Mouse (Mus musculus) CH12.LX (cell line): ENCODE measurements around the gene Rasgef1c. TPM values are rescaled to one million over a fixed set of nuclear protein-coding genes. Genes with fewer than 3 reads are reported as not detected.

Source experiments
- DNase-seq: peaks from one replicate; pipeline ENCODE4 v3.0.0-alpha.2; 2013; ENCODE audit errors: extremely low read depth
- H3K27ac ChIP-seq: 2 replicates; pipeline ENCODE4 v1.5.1; 2012; ENCODE audit warnings: low read depth, mild to moderate bottlenecking, control low read depth, moderate library complexity; ENCODE audit not compliant: insufficient read depth
- H3K27me3 ChIP-seq: replicated peaks from 2 replicates; pipeline ENCODE3; 2012; ENCODE audit warnings: inconsistent platforms
- H3K36me3 ChIP-seq, 2 experiments: replicated peaks in 1 of 2; 2 replicates each; pipeline versions ENCODE3 to v1.6.1; 2012; ENCODE audit warnings: inconsistent platforms in 1 of 2, low read length in 1 of 2, mild to moderate bottlenecking in 1 of 2, mixed read lengths in 1 of 2, moderate library complexity in 1 of 2; ENCODE audit not compliant: control insufficient read depth in 1 of 2, insufficient read depth in 1 of 2
- H3K4me1 ChIP-seq, 2 experiments: 2 replicates each; pipeline ENCODE4 v1.6.1; 2012; ENCODE audit warnings: inconsistent platforms in 1 of 2, moderate library complexity in 1 of 2; ENCODE audit not compliant: insufficient read depth in 2 of 2, control insufficient read depth in 1 of 2
- H3K4me2 ChIP-seq: 2 replicates; pipeline ENCODE4 v1.6.1; 2012; ENCODE audit warnings: low read depth, mild to moderate bottlenecking, control low read depth; ENCODE audit not compliant: poor library complexity, insufficient read depth, severe bottlenecking
- H3K4me3 ChIP-seq, 3 experiments: fragments of 150-350 bp in 1 of 3; sonication (generic) in 1 of 3; replicated peaks in 1 of 3; 2 replicates each; pipeline versions ENCODE3 to v1.5.1; 2011 to 2012; ENCODE audit warnings: low read depth in 2 of 3, low read length in 2 of 3, mild to moderate bottlenecking in 2 of 3, moderate library complexity in 2 of 3, control low read depth in 1 of 3, improper control_type of control experiment in 1 of 3, inconsistent platforms in 1 of 3, mixed read lengths in 1 of 3; ENCODE audit not compliant: poor library complexity in 1 of 3
- H3K79me2 ChIP-seq: replicated peaks from 2 replicates; pipeline ENCODE4 v1.6.1; 2012; ENCODE audit warnings: mild to moderate bottlenecking, moderate library complexity; ENCODE audit not compliant: control insufficient read depth, poor library complexity, insufficient read depth, severe bottlenecking; ENCODE audit errors: extremely low read depth
- H3K9ac ChIP-seq: 2 replicates; pipeline ENCODE4 v1.6.1; 2012; ENCODE audit warnings: low read depth, mild to moderate bottlenecking, control low read depth, moderate library complexity; ENCODE audit not compliant: insufficient read depth
- H3K9me3 ChIP-seq: replicated peaks from 2 replicates; pipeline ENCODE3; 2012; ENCODE audit warnings: low read length, inconsistent platforms, mixed read lengths
- BHLHE40 ChIP-seq: IDR thresholded peaks from 2 replicates; pipeline ENCODE4 v1.6.1; 2011; ENCODE audit warnings: mild to moderate bottlenecking, low read depth, low read length, improper control_type of control experiment
- CHD1 ChIP-seq: IDR thresholded peaks from 2 replicates; pipeline ENCODE4 v1.6.1; 2012; ENCODE audit warnings: low read depth, low read length, improper control_type of control experiment, inconsistent platforms
- CHD2 ChIP-seq: IDR thresholded peaks from 2 replicates; pipeline ENCODE4 v1.6.1; 2011; ENCODE audit warnings: low read length, improper control_type of control experiment
- CTCF ChIP-seq, 2 experiments: IDR thresholded peaks in 1 of 2; conservative IDR thresholded peaks in 1 of 2; 2 replicates each; pipeline ENCODE4 v1.5.1; 2011 to 2012; ENCODE audit warnings: low read depth in 2 of 2, low read length in 2 of 2, improper control_type of control experiment in 1 of 2, inconsistent platforms in 1 of 2, mild to moderate bottlenecking in 1 of 2, moderate library complexity in 1 of 2
- E2F4 ChIP-seq: IDR thresholded peaks from 2 replicates; pipeline ENCODE4 v1.6.1; 2011; ENCODE audit warnings: low read depth, low read length, improper control_type of control experiment; ENCODE audit not compliant: insufficient replicate concordance
- ELF1 ChIP-seq: IDR thresholded peaks from 2 replicates; pipeline ENCODE4 v1.6.1; 2014; ENCODE audit warnings: low read depth, mild to moderate bottlenecking, inconsistent platforms, low read length, improper control_type of control experiment
- ETS1 ChIP-seq: conservative IDR thresholded peaks from 2 replicates; pipeline ENCODE4 v1.6.1; 2012; ENCODE audit warnings: low read depth, mild to moderate bottlenecking, inconsistent platforms, low read length, improper control_type of control experiment, moderate library complexity
- GABPA ChIP-seq: IDR thresholded peaks from 2 replicates; pipeline ENCODE4 v1.6.1; 2012; ENCODE audit warnings: low read depth, low read length, improper control_type of control experiment, inconsistent platforms; ENCODE audit not compliant: insufficient replicate concordance
- HCFC1 ChIP-seq: IDR thresholded peaks from 2 replicates; pipeline ENCODE4 v1.6.1; 2012; ENCODE audit warnings: low read depth, mild to moderate bottlenecking, inconsistent platforms, low read length, improper control_type of control experiment
- IRF4 ChIP-seq: IDR thresholded peaks from 2 replicates; pipeline ENCODE4 v1.6.1; 2014; ENCODE audit warnings: low read depth, mild to moderate bottlenecking, inconsistent platforms, low read length, improper control_type of control experiment
- JUN ChIP-seq: IDR thresholded peaks from 2 replicates; pipeline ENCODE4 v1.6.1; 2011; ENCODE audit warnings: low read depth, mild to moderate bottlenecking, low read length, improper control_type of control experiment, moderate library complexity; ENCODE audit not compliant: insufficient read depth
- KAT2A ChIP-seq: IDR thresholded peaks from 2 replicates; pipeline ENCODE4 v1.6.1; 2012; ENCODE audit warnings: low read length, improper control_type of control experiment, inconsistent platforms; ENCODE audit not compliant: insufficient replicate concordance
- MAFK ChIP-seq: IDR thresholded peaks from 2 replicates; pipeline ENCODE4 v1.6.1; 2011; ENCODE audit warnings: low read length, improper control_type of control experiment; ENCODE audit not compliant: insufficient replicate concordance
- MAX ChIP-seq: IDR thresholded peaks from 2 replicates; pipeline ENCODE4 v1.6.1; 2011; ENCODE audit warnings: low read length, improper control_type of control experiment
- MAZ ChIP-seq: IDR thresholded peaks from 2 replicates; pipeline ENCODE4 v1.6.1; 2012; ENCODE audit warnings: low read depth, mild to moderate bottlenecking, inconsistent platforms, low read length, improper control_type of control experiment, moderate library complexity
- NELFE ChIP-seq: IDR thresholded peaks from 2 replicates; pipeline ENCODE4 v1.6.1; 2011; ENCODE audit warnings: low read depth, low read length, improper control_type of control experiment
- NRF1 ChIP-seq: IDR thresholded peaks from 2 replicates; pipeline ENCODE4 v1.6.1; 2014; ENCODE audit warnings: low read depth, mild to moderate bottlenecking, inconsistent platforms, low read length, improper control_type of control experiment, moderate library complexity
- POLR2AphosphoS2 ChIP-seq: IDR thresholded peaks from 2 replicates; pipeline ENCODE4 v1.6.1; 2011; ENCODE audit warnings: low read depth, low read length, improper control_type of control experiment
- RCOR1 ChIP-seq: conservative IDR thresholded peaks from 2 replicates; pipeline ENCODE4 v1.6.1; 2012; ENCODE audit warnings: low read depth, mild to moderate bottlenecking, inconsistent platforms, low read length, improper control_type of control experiment
- SMC3 ChIP-seq: IDR thresholded peaks from 2 replicates; pipeline ENCODE4 v1.6.1; 2011; ENCODE audit warnings: low read depth, low read length, improper control_type of control experiment
- TBP ChIP-seq: conservative IDR thresholded peaks from 2 replicates; pipeline ENCODE4 v1.6.1; 2011; ENCODE audit warnings: low read depth, low read length, improper control_type of control experiment
- TCF12 ChIP-seq: IDR thresholded peaks from 2 replicates; pipeline ENCODE4 v1.6.1; 2014; ENCODE audit warnings: low read depth, mild to moderate bottlenecking, inconsistent platforms, low read length, improper control_type of control experiment
- UBTF ChIP-seq: IDR thresholded peaks from 2 replicates; pipeline ENCODE4 v1.6.1; 2012; ENCODE audit warnings: low read depth, mild to moderate bottlenecking, inconsistent platforms, low read length, improper control_type of control experiment, moderate library complexity
- ZC3H11A ChIP-seq: IDR thresholded peaks from 2 replicates; pipeline ENCODE4 v1.6.1; 2012; ENCODE audit warnings: low read depth, mild to moderate bottlenecking, inconsistent platforms, low read length, improper control_type of control experiment
- ZNF384 ChIP-seq: IDR thresholded peaks from 2 replicates; pipeline ENCODE4 v1.6.1; 2012; ENCODE audit warnings: low read depth, low read length, improper control_type of control experiment, inconsistent platforms
- dilution Hi-C: fragments of 300-500 bp; cut with MboI; formaldehyde crosslinking; loops from 2 replicates; pipeline ENCODE4 v1.14.3; 2020; ENCODE audit warnings: low sequenced_read_pairs; ENCODE audit not compliant: extremely low pct_unique_long_range_greater_than_20kb, extremely low pct_ligation_motif_present
- in situ Hi-C: fragments of 300-500 bp; cut with MboI; formaldehyde crosslinking; loops from 3 replicates; pipeline ENCODE4 v1.14.3; 2019; ENCODE audit warnings: low sequenced_read_pairs, low pct_ligation_motif_present, low pct_unique_long_range_greater_than_20kb, mixed read lengths
- polyA plus RNA-seq: library from polyadenylated mRNA; unstranded; fragments of >175 nt; gene quantifications from 2 replicates; pipeline ENCODE4 v1.2.1, GENCODE M21; 2012; ENCODE audit warnings: low read depth; ENCODE audit not compliant: insufficient read length
- total RNA-seq, 2 experiments: library from RNA; depleted of rRNA; stranded (reverse); fragments of 300-350 nt in 1 of 2; fragments of >200 nt in 1 of 2; gene quantifications; 2 replicates each; pipeline ENCODE4 v1.2.3; 2012 to 2014

Gene Rasgef1c
- total and polyA plus RNA-seq, 3 experiments = not detected

- in situ Hi-C loops = no loop called here
- dilution Hi-C loops = no loop called here
- no peak overlapping the region for H3K4me3 ChIP-seq
- H3K27me3 ChIP-seq = peaks cover 12% of the 10 kb centered on the region
- no peaks in the 10 kb centered on the region for H3K79me2 ChIP-seq
- H3K9me3 ChIP-seq = no peaks in the 10 kb centered on the region
- H3K9ac ChIP-seq = no peak overlapping the region
- no peak for DNase-seq
- TF ChIP-seq TBP (no peak), RCOR1 (no peak), MAX (no peak), ELF1 (no peak), GABPA (no peak), NELFE (no peak), NRF1 (no peak), IRF4 (no peak), JUN (no peak), CHD2 (no peak), BHLHE40 (no peak), ZNF384 (no peak), E2F4 (no peak), MAFK (no peak), UBTF (no peak), CTCF (conservative IDR thresholded peaks at IDR 0.05 in 1 of 2, IDR thresholded peaks at IDR 0.05 in 1 of 2; ENCODE audit: low read depth in 2 of 2, low read length in 2 of 2) (no peak), ETS1 (no peak), KAT2A (no peak)
- TF ChIP-seq, all 38 proteins: peak for 0
- Histone ChIP-seq H3K36me3 (no peaks in the 10 kb centered on the region), H3K27ac (no peak overlapping the region), H3K4me2 (no peak overlapping the region), H3K4me1 (no peaks in the 10 kb centered on the region)
Measured at GRCm38 (mm10) chr11:50007776-50008175, 106.1 kb downstream of the Rasgef1c start.

GRCm38 (mm10) chr11:50008231-50008630 lies 106.6 kb downstream of the Rasgef1c start:
- H3K4me2 ChIP-seq = no peak overlapping the region
- in situ Hi-C loops = no loop called here
- TF ChIP-seq TCF12 = no peak
- no peak for TF ChIP-seq NRF1
- TF ChIP-seq ELF1 = no peak
- TF ChIP-seq POLR2AphosphoS2 = no peak
- TF ChIP-seq MAZ = no peak
- no peak for TF ChIP-seq CTCF (conservative IDR thresholded peaks at IDR 0.05 in 1 of 2, IDR thresholded peaks at IDR 0.05 in 1 of 2; ENCODE audit: low read depth in 2 of 2, low read length in 2 of 2)
- no peak for TF ChIP-seq CHD1
- no peak for TF ChIP-seq IRF4
- TF ChIP-seq ETS1 = no peak
- TF ChIP-seq E2F4 = no peak
- TF ChIP-seq HCFC1 = no peak
- TF ChIP-seq ZNF384 = no peak
- TF ChIP-seq CHD2 = no peak
- no peak for TF ChIP-seq SMC3
- TF ChIP-seq ZC3H11A = no peak
- TF ChIP-seq, all 38 proteins: peak for 0
- Histone ChIP-seq H3K27ac (no peak overlapping the region), H3K79me2 (no peaks in the 10 kb centered on the region), H3K9me3 (no peaks in the 10 kb centered on the region), H3K4me3 (no peak overlapping the region), H3K9ac (no peak overlapping the region), H3K36me3 (no peaks in the 10 kb centered on the region), H3K27me3 (peaks cover 12% of the 10 kb centered on the region), H3K4me1 (no peaks in the 10 kb centered on the region)
- DNase-seq = no peak
- dilution Hi-C loops = no loop called here
